Mouse (Mus musculus): ENCODE measurements around the gene Slit3.

DNA sequence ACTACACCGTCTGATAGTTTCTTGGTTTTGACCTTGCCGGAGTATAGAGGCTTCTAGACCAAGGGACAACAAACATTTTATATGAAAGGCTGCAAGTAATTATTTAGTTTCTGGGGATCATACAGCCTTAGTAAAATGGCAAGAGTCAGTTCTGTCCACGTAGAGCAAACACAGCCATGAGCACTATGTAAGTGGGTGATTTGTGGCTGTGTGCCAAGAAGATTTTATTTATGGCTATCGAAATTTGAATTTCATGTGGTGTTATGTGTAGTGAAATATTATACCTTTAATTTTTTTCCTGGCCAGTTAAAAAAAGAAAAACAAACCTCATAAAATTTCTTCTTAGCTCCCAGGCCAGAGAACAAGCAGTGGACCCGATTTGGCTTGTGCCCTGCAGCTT lies 33.4 kb downstream of the Slit3 start:
- TF ChIP-seq CTCF (IDR thresholded peaks at IDR 0.05; ENCODE audit: low read depth, low read length): no peak
- no peak for TF ChIP-seq TAL1 (conservative IDR thresholded peaks at IDR 0.05; ENCODE audit: low read depth, low read length)
- TF ChIP-seq GATA2 (IDR thresholded peaks at IDR 0.05; ENCODE audit: borderline replicate concordance, low read depth, low read length): no peak
- no peak for TF ChIP-seq POLR2AphosphoS5 (IDR thresholded peaks at IDR 0.05; ENCODE audit: insufficient replicate concordance, low read depth, low read length)

Measured in G1E (cell line).